Mouse (Mus musculus) embryonic fibroblast, embryonic 13.5 days (primary cell): ENCODE data around the gene Mrps18c.
A peak's percentile ranks its signal among the peaks of the same experiment; 100 is the strongest.

ENCODE experiments used
- CTCF ChIP-seq: IDR thresholded peaks from 2 replicates; pipeline ENCODE4 v1.5.1; 2011; ENCODE audit warnings: mild to moderate bottlenecking, control low read depth, low read length, moderate library complexity, borderline replicate concordance; ENCODE audit not compliant: insufficient read depth
- POLR2A ChIP-seq: IDR thresholded peaks from 2 replicates; pipeline ENCODE4 v1.6.1; 2011; ENCODE audit warnings: low read depth, mild to moderate bottlenecking, control low read depth, low read length, moderate library complexity

DNA sequence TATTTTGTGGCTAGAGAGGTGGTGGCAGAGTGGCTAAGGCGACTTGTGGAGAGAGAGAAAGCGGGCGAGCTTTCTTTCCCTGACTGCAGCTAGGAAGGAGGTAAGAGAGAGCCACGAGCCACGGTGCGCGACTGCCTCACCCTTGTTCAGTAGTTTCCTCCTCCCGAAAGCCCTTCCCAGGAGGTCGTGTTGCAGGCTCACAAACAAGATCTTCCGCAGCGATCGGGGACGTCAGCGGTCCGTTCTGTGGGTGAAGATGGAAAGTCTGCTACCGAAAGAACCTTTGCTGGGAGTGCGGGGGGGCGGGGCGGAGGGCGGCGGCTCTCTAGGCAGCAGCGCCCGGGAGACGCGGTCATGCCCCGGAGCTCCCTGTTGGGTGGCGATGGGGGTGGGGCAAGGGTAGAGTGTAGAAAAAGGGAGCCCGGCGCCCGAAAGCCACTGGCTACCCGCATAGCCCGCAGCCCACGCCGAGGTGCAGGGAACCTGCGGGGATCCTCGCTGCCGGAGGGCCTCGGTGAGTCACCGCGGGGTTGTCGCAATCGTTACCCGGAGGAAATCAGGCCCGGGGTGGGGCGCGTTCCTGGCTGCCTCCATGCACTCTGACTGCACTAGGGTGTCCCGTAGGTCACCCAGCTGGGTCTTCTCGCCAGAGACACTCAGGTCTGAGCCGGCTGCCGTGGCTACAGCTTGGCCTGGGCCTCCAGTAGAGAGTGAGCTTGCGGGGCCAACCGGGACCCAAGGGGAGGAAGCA is 47.6 kb downstream of the Mrps18c start:
- TF ChIP-seq CTCF (no peak), POLR2A (peak; percentile 27)
